Mouse (Mus musculus): ENCODE measurements around the gene Ctnnd2. TPM values are rescaled to one million over a fixed set of nuclear protein-coding genes. Genes with fewer than 3 reads are reported as not detected.

The Ctnnd2 gene
- polyA plus RNA-seq, 1 experiment from 2014 or later: 4.3 TPM

DNA sequence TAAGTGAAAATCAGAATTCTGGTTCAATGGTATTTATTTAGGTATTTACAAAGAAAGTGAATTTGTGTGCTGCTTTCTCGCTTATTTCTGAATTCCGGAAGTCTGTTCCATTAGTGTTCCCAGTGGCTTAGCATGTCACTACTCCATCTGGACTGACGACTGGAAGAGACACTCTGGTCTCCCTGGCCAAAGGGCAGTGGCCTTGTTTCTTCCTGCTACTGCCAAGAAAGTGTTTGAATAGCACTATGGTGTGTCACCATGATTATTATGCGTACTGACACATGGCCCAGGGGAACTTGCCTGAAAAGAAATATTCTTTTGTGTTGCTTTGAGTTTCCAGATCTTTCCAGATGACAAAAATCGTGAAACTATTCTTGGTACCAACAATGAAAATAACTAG lies 266.7 kb downstream of the Ctnnd2 start:
- DNase-seq (ENCODE audit: low spot score) (no peak), ATAC-seq (no peak)
- Histone ChIP-seq H3K27ac (ENCODE audit: low read length) (no peak overlapping the region), H3K9ac (replicated peaks; ENCODE audit: low read depth) (no peak overlapping the region), H3K9me3 (ENCODE audit: low read length) (no peaks in the 10 kb centered on the region), H3K4me1 (ENCODE audit: insufficient read depth, low read depth, low read length) (no peaks in the 10 kb centered on the region; the same call in 1 of the 2 replicates), H3K36me3 (ENCODE audit: insufficient read depth, low read length) (no peaks in the 10 kb centered on the region), H3K27me3 (replicated peaks; ENCODE audit: insufficient read depth, low read length) (no peaks in the 10 kb centered on the region), H3K4me2 (replicated peaks; ENCODE audit: low read depth, low read length) (no peak overlapping the region), H3K4me3 (ENCODE audit: low read depth, low read length) (no peak overlapping the region)
- WGBS: 63% methylated on average over 5 of the region's 5 CpGs
- no peak for TF ChIP-seq EP300 (IDR thresholded peaks at IDR 0.05)
- TF ChIP-seq CTCF (IDR thresholded peaks at IDR 0.05): no peak

DNA sequence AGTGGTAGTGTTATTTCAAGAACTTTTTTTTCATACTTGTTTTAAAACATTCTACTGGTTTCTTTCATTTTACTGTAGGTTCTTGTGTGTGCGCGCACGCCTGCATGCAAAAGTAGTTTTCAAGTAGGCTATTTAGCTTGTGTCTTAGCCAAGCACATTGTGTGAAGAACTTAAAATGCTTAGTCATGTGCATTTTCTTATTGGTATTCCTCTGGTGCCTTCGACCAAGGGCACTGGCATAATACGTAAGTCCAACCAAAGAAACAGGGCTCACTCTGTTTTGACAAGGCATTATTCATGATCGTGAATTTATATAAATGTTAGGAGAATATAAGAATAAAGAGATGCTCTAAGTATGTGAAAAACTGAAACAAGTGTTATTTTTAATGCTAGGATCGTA lies 278.4 kb downstream of the Ctnnd2 start:
- DNase-seq (ENCODE audit: low spot score) (no peak), ATAC-seq (no peak)
- Histone ChIP-seq H3K9ac (replicated peaks; ENCODE audit: low read depth) (no peak overlapping the region), H3K36me3 (ENCODE audit: insufficient read depth, low read length) (no peaks in the 10 kb centered on the region), H3K9me3 (ENCODE audit: low read length) (no peaks in the 10 kb centered on the region), H3K27me3 (replicated peaks; ENCODE audit: insufficient read depth, low read length) (no peaks in the 10 kb centered on the region), H3K4me1 (ENCODE audit: insufficient read depth, low read depth, low read length) (no peaks in the 10 kb centered on the region), H3K4me2 (replicated peaks; ENCODE audit: low read depth, low read length) (no peak overlapping the region), H3K4me3 (ENCODE audit: low read depth, low read length) (no peak overlapping the region), H3K27ac (ENCODE audit: low read length) (no peak overlapping the region)
- no peak for TF ChIP-seq EP300 (IDR thresholded peaks at IDR 0.05)
- no peak for TF ChIP-seq CTCF (IDR thresholded peaks at IDR 0.05)
- 73% methylated on average over 7 of the region's 7 CpGs for WGBS

DNA sequence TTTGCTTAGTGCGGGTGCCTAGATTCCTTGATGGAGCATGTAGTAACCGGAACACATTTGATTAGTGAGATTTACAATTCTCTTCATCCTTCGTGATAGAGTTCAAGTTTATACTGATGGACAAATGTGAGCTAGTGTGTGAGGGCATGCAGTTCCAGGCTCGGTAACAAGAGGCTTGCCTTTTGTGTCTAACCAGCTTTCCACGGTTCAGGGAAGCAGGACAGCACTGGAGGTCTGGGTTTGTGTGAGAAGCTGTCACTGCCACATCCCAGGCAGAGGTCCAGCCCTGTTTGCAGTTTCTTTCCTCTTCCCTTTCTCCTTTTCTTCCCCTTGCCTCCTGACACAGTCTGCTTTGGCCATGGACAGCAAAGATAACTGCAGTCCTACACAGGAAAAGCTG lies 279.5 kb downstream of the Ctnnd2 start:
- DNase-seq (ENCODE audit: low spot score) (no peak), ATAC-seq (no peak)
- no peak overlapping the region for H3K4me2 ChIP-seq (replicated peaks; ENCODE audit: low read depth, low read length)
- WGBS: 43% methylated on average over 5 of the region's 5 CpGs
- H3K9me3 ChIP-seq (ENCODE audit: low read length): no peaks in the 10 kb centered on the region
- no peak overlapping the region for H3K4me3 ChIP-seq (ENCODE audit: low read depth, low read length)
- no peaks in the 10 kb centered on the region for H3K36me3 ChIP-seq (ENCODE audit: insufficient read depth, low read length)
- H3K4me1 ChIP-seq (ENCODE audit: insufficient read depth, low read depth, low read length): no peaks in the 10 kb centered on the region
- H3K27me3 ChIP-seq (replicated peaks; ENCODE audit: insufficient read depth, low read length): no peaks in the 10 kb centered on the region
- H3K27ac ChIP-seq (ENCODE audit: low read length): no peak overlapping the region
- H3K9ac ChIP-seq (replicated peaks; ENCODE audit: low read depth): no peak overlapping the region
- no peak for TF ChIP-seq CTCF (IDR thresholded peaks at IDR 0.05)
- TF ChIP-seq EP300 (IDR thresholded peaks at IDR 0.05): no peak

DNA sequence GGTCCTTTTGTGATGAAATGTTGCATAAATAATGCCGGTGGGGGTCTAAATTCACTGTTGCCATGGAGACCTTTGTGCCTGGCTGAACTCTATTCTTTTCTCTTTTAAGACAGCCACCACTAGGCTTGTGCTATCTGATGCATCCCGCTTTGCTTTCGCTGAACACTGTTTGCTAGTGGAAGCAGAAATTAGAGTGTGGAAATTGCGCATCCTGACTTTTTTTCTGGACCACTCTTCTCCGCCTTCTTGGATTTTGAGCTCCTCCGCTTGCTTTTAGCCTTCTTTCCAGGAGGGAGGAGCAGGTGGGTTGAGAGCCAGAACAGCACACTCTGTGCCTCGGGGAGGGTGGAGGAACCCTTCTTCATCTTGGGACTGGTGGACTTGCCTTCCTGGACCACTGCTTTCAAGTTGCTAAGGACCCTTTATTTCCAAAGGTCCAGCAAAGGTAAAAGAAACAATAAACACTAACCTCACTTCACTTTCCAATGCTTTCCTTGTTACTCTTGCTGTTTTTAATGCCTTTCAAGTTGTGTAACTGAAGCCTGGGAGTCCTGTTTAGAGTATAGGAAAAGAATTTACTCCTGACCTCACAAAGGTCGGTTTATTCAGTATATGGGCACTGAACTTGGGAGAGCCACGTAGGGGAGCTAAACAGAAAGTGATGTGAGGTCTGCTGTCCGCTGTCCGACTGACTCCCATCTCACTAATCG lies 285.3 kb downstream of the Ctnnd2 start:
- TF ChIP-seq CTCF (IDR thresholded peaks at IDR 0.05) (no peak), EP300 (IDR thresholded peaks at IDR 0.05) (no peak)
- Histone ChIP-seq H3K4me1 (ENCODE audit: insufficient read depth, low read depth, low read length) (no peaks in the 10 kb centered on the region), H3K4me2 (replicated peaks; ENCODE audit: low read depth, low read length) (no peak overlapping the region), H3K27ac (ENCODE audit: low read length) (no peak overlapping the region), H3K36me3 (ENCODE audit: insufficient read depth, low read length) (no peaks in the 10 kb centered on the region), H3K9ac (replicated peaks; ENCODE audit: low read depth) (no peak overlapping the region), H3K27me3 (replicated peaks; ENCODE audit: insufficient read depth, low read length) (no peaks in the 10 kb centered on the region), H3K9me3 (ENCODE audit: low read length) (no peaks in the 10 kb centered on the region), H3K4me3 (ENCODE audit: low read depth, low read length) (no peak overlapping the region)
- ATAC-seq (no peak), DNase-seq (ENCODE audit: low spot score) (no peak)
- WGBS: 62% methylated on average over 12 of the region's 12 CpGs

DNA sequence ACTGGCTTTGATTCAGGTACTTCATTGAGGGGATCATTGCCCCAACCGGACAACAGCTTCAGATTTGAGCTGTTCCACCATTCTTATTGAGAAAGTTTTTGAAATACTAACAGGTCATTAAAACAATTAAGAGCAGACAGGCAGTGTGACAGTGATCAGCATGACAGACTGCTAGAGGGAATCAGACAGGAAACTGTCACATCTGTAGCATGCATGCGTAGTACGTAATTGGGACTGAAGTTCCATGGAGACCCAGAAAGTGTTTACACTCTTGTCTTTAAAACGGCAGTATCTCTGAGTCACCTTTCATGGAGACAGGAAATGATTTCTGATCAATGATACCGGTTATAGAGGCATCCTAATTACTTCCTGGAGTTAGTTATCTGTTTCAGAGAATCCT lies 286.3 kb downstream of the Ctnnd2 start:
- Histone ChIP-seq H3K9me3 (ENCODE audit: low read length) (no peaks in the 10 kb centered on the region), H3K27ac (ENCODE audit: low read length) (no peak overlapping the region), H3K4me1 (ENCODE audit: insufficient read depth, low read depth, low read length) (no peaks in the 10 kb centered on the region), H3K9ac (replicated peaks; ENCODE audit: low read depth) (no peak overlapping the region), H3K36me3 (ENCODE audit: insufficient read depth, low read length) (no peaks in the 10 kb centered on the region), H3K4me3 (ENCODE audit: low read depth, low read length) (no peak overlapping the region), H3K4me2 (replicated peaks; ENCODE audit: low read depth, low read length) (no peak overlapping the region), H3K27me3 (replicated peaks; ENCODE audit: insufficient read depth, low read length) (no peaks in the 10 kb centered on the region)
- TF ChIP-seq EP300 (IDR thresholded peaks at IDR 0.05) (no peak), CTCF (IDR thresholded peaks at IDR 0.05) (no peak)
- DNase-seq (ENCODE audit: low spot score) (no peak), ATAC-seq (no peak)
- WGBS: 39% methylated on average over 5 of the region's 5 CpGs

DNA sequence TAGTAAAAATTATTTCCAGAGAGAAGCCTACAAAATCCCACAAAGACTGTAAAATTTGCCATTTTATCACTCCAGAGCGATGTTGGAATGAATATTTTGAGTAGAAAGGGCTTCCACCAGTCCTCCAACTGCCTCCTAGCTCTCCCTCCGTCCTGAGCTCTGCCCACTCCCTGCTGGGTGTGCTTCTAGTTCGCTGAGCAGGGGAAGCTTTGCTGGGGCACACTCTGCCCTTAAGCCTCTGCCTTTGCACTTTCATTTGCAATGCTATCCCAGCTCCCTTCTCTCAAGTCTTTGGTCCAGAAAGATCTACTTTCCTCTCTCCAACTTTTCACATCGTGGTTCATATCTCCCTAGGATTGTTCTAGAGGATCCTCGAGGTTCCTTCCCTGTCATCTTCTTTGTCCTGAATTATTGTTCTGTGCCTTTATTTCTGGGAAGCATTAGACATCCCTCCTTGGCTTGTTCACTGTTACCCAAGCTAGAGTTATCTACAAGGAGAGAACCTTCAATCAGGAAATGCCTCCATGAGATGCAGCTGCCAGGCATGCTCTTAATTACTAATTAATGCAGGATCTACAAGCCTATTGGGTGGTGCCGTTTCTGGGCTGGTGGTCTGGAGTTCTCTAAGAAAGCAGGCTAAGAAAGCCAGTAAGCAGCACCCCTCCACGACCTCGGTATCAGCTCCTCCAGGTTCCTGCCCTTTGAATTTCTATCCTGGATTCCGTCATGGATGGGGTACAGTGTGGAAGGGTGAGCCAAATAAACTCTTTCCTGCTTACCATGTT lies 288.1 kb downstream of the Ctnnd2 start:
- H3K36me3 ChIP-seq (ENCODE audit: insufficient read depth, low read length): no peaks in the 10 kb centered on the region
- no peak overlapping the region for H3K4me2 ChIP-seq (replicated peaks; ENCODE audit: low read depth, low read length)
- WGBS: 61% methylated on average over 9 of the region's 9 CpGs
- no peaks in the 10 kb centered on the region for H3K27me3 ChIP-seq (replicated peaks; ENCODE audit: insufficient read depth, low read length)
- no peak overlapping the region for H3K4me3 ChIP-seq (ENCODE audit: low read depth, low read length)
- DNase-seq (ENCODE audit: low spot score) (no peak), ATAC-seq (no peak)
- H3K4me1 ChIP-seq (ENCODE audit: insufficient read depth, low read depth, low read length): no peaks in the 10 kb centered on the region
- H3K9ac ChIP-seq (replicated peaks; ENCODE audit: low read depth): no peak overlapping the region
- no peak for TF ChIP-seq CTCF (IDR thresholded peaks at IDR 0.05)
- no peak overlapping the region for H3K27ac ChIP-seq (ENCODE audit: low read length)
- no peaks in the 10 kb centered on the region for H3K9me3 ChIP-seq (ENCODE audit: low read length)

Data from lung, postnatal 0 days (tissue).